Mouse (Mus musculus) gastrocnemius, adult 2 months (tissue): Measurements from ENCODE around the gene Snx29. TPM values are rescaled to one million over a fixed set of nuclear protein-coding genes. Genes with fewer than 3 reads are reported as not detected.
"Not testable (repeated sequence)": the region's sequence is repeated elsewhere in the genome, so short reads cannot be mapped to it uniquely, and the experiment has no call there.

Experiments
- DNase-seq: peaks from one replicate; pipeline ENCODE4 v3.0.0; 2022
- H3K27ac ChIP-seq: fragments of 200-600 bp; 2 replicates; pipeline ENCODE4 v1.8.1; 2022; ENCODE audit warnings: mild to moderate bottlenecking
- H3K4me3 ChIP-seq: fragments of 200-600 bp; 2 replicates; pipeline ENCODE4 v1.8.1; 2022; ENCODE audit warnings: mild to moderate bottlenecking, moderate library complexity
- CTCF ChIP-seq: fragments of 200-600 bp; IDR thresholded peaks from 2 replicates; pipeline ENCODE4 v1.8.1; 2022; ENCODE audit warnings: antibody characterized with exemption, mild to moderate bottlenecking, moderate library complexity
- intact Hi-C: fragments of 180-260 bp; cut with DNase I; formaldehyde crosslinking; loops from one replicate; pipeline ENCODE4 v1.15.1; 2025
- total RNA-seq, 2 experiments: library from RNA; stranded (reverse); gene quantifications; 2 replicates each; pipeline ENCODE4 v1.2.3; 2021

Gene Snx29
- total RNA-seq, 2 experiments from 2014 or later: 9.6 to 11.6 TPM

DNA sequence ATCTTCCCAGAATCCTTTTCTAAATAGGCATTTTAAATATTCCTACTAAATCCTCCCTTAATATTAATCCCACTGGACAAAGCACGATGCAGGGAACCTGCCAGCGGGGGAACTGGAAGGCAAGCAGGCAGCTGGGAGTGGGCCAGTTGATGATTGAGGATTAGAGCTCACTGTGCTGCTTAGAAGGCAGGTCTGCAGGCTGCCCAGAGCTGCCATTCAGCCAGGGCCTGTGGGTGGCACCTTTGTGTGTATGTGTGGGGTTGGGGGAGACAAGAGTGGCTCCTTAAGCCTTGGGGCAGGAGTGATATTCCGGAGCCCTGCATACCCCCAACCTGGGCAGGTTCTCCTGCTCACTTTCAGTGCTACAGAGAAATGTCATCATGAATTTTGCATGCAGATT lies 174.0 kb downstream of the Snx29 start:
- intact Hi-C loops: no loop called here
- Histone ChIP-seq H3K27ac (no peak overlapping the region), H3K4me3 (no peak overlapping the region)
- DNase-seq: no peak
- no peak for TF ChIP-seq CTCF

DNA sequence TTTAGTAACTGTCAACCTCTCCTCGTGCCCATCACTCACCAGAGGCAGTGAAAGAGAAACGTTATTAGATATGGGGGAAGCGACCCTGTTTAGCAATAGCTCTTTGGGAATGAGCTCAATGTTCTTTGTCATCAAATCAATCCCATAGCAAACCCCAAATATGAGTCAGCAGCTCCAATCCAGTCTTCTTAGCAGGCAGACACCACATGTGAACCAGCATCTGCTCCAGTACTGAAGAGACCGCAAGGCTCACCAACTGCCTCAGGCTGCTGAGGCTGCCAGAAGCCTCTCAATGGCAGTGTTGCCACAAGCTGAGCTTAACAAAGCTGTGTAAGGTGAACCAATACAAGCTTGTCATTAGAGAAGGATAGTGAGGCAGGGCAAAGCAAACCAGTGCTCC lies 177.4 kb downstream of the Snx29 start:
- Histone ChIP-seq H3K27ac (no peak overlapping the region), H3K4me3 (no peak overlapping the region)
- intact Hi-C loops: no loop called here
- TF ChIP-seq CTCF: no peak
- no peak for DNase-seq

GRCm38 (mm10) chr16:11501138-11501537 lies 178.4 kb downstream of the Snx29 start:
- intact Hi-C loops: no loop called here
- Histone ChIP-seq H3K4me3 (no peak overlapping the region), H3K27ac (no peak overlapping the region)
- no peak for DNase-seq
- no peak for TF ChIP-seq CTCF

DNA sequence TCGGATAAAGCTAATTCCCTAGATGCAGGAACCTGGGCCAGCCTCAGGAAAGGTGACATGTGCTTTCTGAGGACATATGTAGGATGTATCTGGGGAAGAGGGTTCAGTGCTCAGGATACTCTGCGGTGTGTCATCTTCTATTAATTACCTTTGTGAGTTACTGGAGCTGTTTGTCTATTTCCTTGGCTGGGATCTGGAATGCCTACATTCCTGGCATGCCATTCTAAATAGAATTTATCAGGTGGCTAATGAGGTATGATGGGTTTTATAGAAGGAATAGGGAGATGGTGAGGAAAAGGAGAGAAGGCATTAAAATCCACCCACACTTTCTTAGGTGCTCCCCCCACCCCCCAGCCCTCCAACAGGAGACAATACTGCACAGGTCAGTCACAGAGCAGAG lies 178.9 kb downstream of the Snx29 start:
- H3K27ac ChIP-seq: no peak overlapping the region
- intact Hi-C loops: no loop called here
- TF ChIP-seq CTCF: no peak
- no peak overlapping the region for H3K4me3 ChIP-seq
- no peak for DNase-seq

DNA sequence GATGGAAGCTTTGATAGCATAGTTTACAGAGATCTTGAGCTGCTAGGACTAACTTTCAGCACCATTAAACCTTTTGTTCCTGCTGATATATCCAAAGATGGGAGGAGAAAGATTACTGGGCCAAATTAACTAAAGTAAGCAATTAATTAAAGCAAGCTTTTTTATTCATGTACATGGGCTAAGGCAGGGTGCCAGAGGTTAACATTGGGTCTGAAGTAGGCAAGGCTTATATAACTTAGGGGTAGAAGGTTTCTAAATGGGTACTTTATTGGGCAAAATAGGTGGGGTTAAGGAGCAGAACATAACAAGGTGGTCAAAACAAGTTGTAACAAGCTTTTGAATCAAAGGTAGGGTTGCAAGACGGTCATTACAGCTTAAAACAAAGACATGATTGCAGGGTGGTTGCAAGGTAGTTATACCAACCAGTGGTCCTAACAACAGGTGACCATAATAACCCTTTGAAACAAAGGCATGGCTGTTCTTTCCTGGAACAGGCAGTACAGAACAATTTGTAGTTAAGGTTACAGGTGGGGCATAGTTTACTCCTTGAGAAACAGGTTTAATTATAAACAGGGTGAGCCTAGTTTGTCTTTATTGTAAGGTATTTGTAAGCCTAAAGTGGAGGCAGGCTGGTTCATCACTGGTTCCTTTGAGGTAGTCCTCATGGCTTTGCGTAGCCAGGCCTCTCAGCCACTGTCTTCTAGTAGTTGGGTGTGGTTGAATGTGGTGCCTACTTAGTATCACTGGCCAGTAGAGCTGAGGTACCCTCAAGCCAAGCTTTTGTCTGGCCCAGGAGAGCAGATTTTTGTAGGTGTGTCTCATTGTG lies 182.2 kb downstream of the Snx29 start:
- Histone ChIP-seq H3K4me3 (no peak overlapping the region), H3K27ac (peak overlapping the region; percentile 76)
- DNase-seq: no peak
- intact Hi-C loops: no loop called here
- TF ChIP-seq CTCF: no peak

DNA sequence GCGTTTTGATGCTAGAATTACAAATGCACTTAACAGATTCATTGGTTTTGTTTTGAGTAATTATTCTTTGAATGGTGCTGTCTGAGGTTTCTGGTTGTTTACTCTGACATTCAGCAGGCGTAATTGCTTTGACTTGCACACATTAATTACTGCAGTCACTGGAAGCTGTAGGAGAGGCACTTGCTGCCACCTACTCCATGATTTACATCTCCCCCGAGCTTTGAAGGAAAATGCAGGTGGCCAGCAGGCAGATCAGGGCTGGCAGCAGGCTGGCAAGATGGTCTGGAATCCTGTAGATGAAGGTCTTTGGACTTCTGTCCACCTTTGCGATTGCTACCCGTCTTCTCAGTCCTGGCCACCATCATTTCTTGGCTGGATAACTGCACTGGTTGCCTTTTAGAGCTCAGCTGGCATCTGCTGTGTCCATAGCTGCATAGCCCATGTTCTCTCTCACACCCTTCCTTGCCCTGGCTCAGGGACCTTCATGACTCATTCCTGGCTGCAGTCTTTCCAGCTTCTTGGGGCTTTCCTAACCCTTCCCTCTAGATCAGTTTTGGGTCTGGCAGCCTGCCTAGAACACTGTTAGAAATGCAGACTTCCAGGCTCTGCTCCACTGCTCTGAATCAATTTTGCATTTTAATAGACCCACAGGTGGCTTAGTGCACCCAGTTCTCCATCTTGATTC lies 182.9 kb downstream of the Snx29 start:
- H3K4me3 ChIP-seq: no peak overlapping the region
- peak overlapping the region; percentile 76 for H3K27ac ChIP-seq
- DNase-seq: peak; percentile 85
- TF ChIP-seq CTCF: no peak
- intact Hi-C loops: no loop called here

DNA sequence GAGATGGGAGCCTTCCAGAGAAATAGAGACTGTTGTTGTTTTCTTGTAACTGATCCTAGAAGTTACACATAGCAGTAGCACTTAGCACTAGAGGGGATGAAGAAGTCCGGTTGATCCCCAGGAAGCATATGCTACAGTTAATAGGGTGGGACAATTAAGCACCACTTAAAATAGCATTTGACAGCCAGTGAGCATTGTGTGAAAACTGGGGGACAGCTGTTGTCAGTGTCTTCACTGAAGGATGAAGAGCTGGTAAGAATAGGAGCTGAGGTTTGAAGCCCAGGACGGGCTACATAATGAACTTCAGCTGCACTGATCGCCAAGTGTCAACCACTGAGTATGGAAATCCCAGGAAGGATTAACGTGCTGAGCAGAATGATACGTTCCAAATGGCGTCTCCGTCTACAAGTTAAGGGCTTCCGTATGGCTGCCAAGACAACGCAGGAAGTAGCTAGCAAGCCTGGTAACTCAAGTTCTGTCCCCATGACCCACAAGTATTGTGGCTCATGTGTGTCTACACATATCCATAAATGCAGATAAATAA lies 184.6 kb downstream of the Snx29 start:
- no peak for TF ChIP-seq CTCF
- Histone ChIP-seq H3K4me3 (no peak overlapping the region), H3K27ac (no peak overlapping the region)
- DNase-seq: no peak
- intact Hi-C loops: no loop called here

GRCm38 (mm10) chr16:11508341-11508740 lies 185.6 kb downstream of the Snx29 start:
- H3K27ac ChIP-seq: no peak overlapping the region
- H3K4me3 ChIP-seq: no peak overlapping the region
- intact Hi-C loops: no loop called here
- TF ChIP-seq CTCF: no peak
- no peak for DNase-seq

DNA sequence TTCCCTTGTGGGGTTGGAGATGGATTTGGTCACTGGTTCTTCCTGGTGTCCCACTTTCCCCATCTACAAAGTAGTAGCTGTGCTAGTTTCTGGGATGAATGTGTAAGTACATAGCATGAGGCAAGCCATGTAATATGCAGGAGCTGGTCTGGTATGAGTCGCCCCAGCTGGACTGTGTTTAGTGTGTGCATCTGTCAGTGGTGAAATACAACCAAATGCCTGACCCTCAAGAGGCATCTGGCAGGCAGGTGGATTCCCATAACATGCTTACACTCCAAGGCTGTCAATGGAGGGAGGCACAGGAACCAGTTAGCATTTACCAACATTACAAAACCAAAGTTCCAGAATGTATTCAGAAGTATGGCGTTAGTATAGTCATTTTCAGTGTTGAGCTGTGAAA lies 187.7 kb downstream of the Snx29 start:
- no peak for TF ChIP-seq CTCF
- no peak for DNase-seq

GRCm38 (mm10) chr16:11510854-11511253 lies 188.1 kb downstream of the Snx29 start:
- no peak for DNase-seq
- TF ChIP-seq CTCF: no peak
- no peak overlapping the region for H3K4me3 ChIP-seq
- H3K27ac ChIP-seq: no peak overlapping the region
- intact Hi-C loops: no loop called here

More for the DNA sequence above, 187.7 kb downstream of the Snx29 start:
- no peak overlapping the region for H3K27ac ChIP-seq
- intact Hi-C loops: no loop called here
- H3K4me3 ChIP-seq: no peak overlapping the region

GRCm38 (mm10) chr16:11511696-11512095 lies 189.0 kb downstream of the Snx29 start:
- DNase-seq, H3K27ac ChIP-seq, intact Hi-C loops, H3K4me3 ChIP-seq: not testable (repeated sequence)

- Histone ChIP-seq H3K4me3 (no peak overlapping the region), H3K27ac (peak overlapping the region; percentile 73)
- no peak for TF ChIP-seq CTCF
- intact Hi-C loops: no loop called here
- DNase-seq: no peak
Observed at GRCm38 (mm10) chr16:11516681-11517080, 194.0 kb downstream of the Snx29 start.

GRCm38 (mm10) chr16:11517385-11517784 lies 194.7 kb downstream of the Snx29 start:
- intact Hi-C loops: no loop called here
- no peak for TF ChIP-seq CTCF
- no peak overlapping the region for H3K4me3 ChIP-seq
- H3K27ac ChIP-seq: peak overlapping the region; percentile 46; the same call in 1 of the 2 replicates
- no peak for DNase-seq
